Mouse (Mus musculus): ENCODE results near the gene Camsap3. TPM values are rescaled to one million over a fixed set of nuclear protein-coding genes. Genes with fewer than 3 reads are reported as not detected.
A peak's percentile ranks its signal among the peaks of the same experiment; 100 is the strongest.

The Camsap3 gene
- total and polyA plus RNA-seq, 3 experiments, result 0.62 to 5.1 TPM; not detected in 1

DNA sequence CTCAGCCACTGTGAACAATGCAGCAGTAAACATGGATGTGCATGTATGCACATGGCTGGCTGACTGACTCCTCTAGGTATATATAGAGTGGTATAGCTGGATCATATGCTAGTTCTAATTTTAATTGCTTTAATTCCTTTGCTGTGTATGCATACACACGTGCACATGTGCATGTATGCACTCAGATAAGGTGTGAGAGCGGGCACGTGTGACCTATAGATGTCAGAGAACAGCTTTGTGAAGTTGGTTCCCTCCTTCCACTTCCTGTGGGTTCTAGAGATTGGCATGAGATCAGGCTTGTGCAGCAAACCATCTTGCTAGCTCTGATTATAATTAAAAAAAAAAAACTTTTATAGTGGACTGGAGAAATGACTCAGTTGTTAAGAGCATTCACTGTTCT, 65.8 kb downstream of the Camsap3 start:
- H3K9me3 ChIP-seq (replicated peaks; ENCODE audit: insufficient read depth, low read length), result no peaks in the 10 kb centered on the region
- H3K9ac ChIP-seq (ENCODE audit: control insufficient read depth, low read depth, low read length, poor library complexity, severe bottlenecking), result no peak overlapping the region
- TF ChIP-seq MEF2A (IDR thresholded peaks at IDR 0.05; ENCODE audit: extremely low read depth, insufficient replicate concordance, low read depth, low read length, poor library complexity, severe bottlenecking), result no peak
- TF ChIP-seq USF2 (IDR thresholded peaks at IDR 0.05; ENCODE audit: borderline replicate concordance in 1 of 2, insufficient read depth in 1 of 2, low read depth in 1 of 2, low read length in 2 of 2), result no peak
- no peak for TF ChIP-seq USF1 (IDR thresholded peaks at IDR 0.05; ENCODE audit: low read depth, low read length)
- no peak for TF ChIP-seq GABPA (IDR thresholded peaks at IDR 0.05; ENCODE audit: low read depth, low read length)
- TF ChIP-seq TAL1 (IDR thresholded peaks at IDR 0.05; ENCODE audit: low read length), result no peak
- no peak for TF ChIP-seq UBTF (IDR thresholded peaks at IDR 0.05; ENCODE audit: borderline replicate concordance, insufficient read depth, low read depth, low read length)
- TF ChIP-seq TCF12 (IDR thresholded peaks at IDR 0.05; ENCODE audit: low read depth, low read length), result no peak
- TF ChIP-seq MYC (IDR thresholded peaks at IDR 0.05; ENCODE audit: low read depth, low read length), result 0 out of 2 replicates have a peak, but pooled peaks have one; percentile 12
- TF ChIP-seq RAD21 (IDR thresholded peaks at IDR 0.05; ENCODE audit: low read depth, low read length), result no peak
- peak; percentile 10; the same call in 1 of the 2 replicates for TF ChIP-seq ETS1 (IDR thresholded peaks at IDR 0.05; ENCODE audit: low read depth, low read length)
- peak; percentile 11; the same call in 1 of the 2 replicates for TF ChIP-seq GATA1 (IDR thresholded peaks at IDR 0.05; ENCODE audit: low read depth, low read length)
- peak; percentile 93 for TF ChIP-seq BHLHE40 (IDR thresholded peaks at IDR 0.05; ENCODE audit: borderline replicate concordance, low read depth, low read length)
- TF ChIP-seq NRF1 (IDR thresholded peaks at IDR 0.05; ENCODE audit: insufficient read depth, low read depth, low read length, poor library complexity, severe bottlenecking), result no peak
- peak; percentile 28; the same call in 1 of the 2 replicates for TF ChIP-seq MXI1 (IDR thresholded peaks at IDR 0.05; ENCODE audit: low read depth, low read length)
- TF ChIP-seq MAX (IDR thresholded peaks at IDR 0.05; ENCODE audit: low read length), result 0 out of 2 replicates have a peak, but pooled peaks have one; percentile 31
- TF ChIP-seq POLR2AphosphoS5 (IDR thresholded peaks at IDR 0.05; ENCODE audit: borderline replicate concordance, low read depth, low read length), result no peak
- no peaks in the 10 kb centered on the region for H3K27me3 ChIP-seq (ENCODE audit: control insufficient read depth in 1 of 2, insufficient read depth in 2 of 2, low read length in 2 of 2)
- H3K27ac ChIP-seq (ENCODE audit: control insufficient read depth, low read depth, low read length), result no peak overlapping the region
- 0 out of 4 replicates have a peak, but pooled peaks cover 0 to 9% of the 10 kb centered on the region in 2 experiments for H3K4me1 ChIP-seq (ENCODE audit: control insufficient read depth in 1 of 2, insufficient read depth in 2 of 2, low read length in 2 of 2)
- H3K79me2 ChIP-seq (ENCODE audit: control insufficient read depth, insufficient read depth, low read length, poor library complexity), result no peaks in the 10 kb centered on the region
- peak; percentile 42 for DNase-seq (ENCODE audit: low read depth, low spot score)
- H3K4me3 ChIP-seq (ENCODE audit: control insufficient read depth in 1 of 2, insufficient read depth in 1 of 2, low read depth in 2 of 2, low read length in 2 of 2), result no peak overlapping the region
- no peaks in the 10 kb centered on the region for H3K36me3 ChIP-seq (ENCODE audit: control insufficient read depth in 1 of 2, insufficient read depth in 2 of 2, low read length in 2 of 2)

DNA sequence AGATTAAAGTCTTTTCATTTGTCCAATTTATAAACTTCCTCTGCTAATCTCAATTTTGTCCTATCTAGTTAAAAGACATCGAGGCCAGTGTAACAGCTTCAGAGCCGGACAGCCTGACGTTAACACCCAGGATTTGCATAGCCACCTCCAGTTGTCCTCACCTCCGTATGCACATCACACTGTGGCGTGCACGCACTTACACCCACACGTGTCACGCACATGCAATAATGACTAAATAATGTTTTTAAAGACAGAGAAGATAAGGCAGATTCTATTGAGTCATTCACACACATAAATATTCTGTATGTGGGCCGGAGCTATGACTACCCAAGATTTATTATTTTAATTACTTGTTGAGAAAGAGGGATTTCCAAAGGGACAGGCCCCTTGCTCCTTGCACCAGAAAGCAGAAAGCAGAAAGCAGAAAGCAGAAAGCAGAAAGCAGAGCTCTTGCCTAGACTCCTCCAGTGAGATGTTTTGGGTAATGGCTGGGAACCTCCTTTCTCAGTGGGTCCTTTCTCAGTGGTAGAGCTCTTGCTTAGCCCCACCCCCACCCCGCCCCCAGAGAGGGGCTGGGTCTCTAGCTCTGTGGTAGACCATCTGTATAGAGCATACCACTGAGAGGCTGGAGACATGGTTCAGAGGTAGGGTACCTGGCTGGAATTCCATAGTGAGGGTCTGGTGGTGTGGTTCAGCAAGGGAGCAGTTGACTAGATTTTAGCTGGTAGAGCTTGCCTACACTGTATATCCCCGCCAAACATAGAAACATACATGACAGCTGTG, 67.8 kb downstream of the Camsap3 start:
- Histone ChIP-seq H3K4me1 (ENCODE audit: control insufficient read depth in 1 of 2, insufficient read depth in 2 of 2, low read length in 2 of 2) (no peaks in the 10 kb centered on the region), H3K9ac (ENCODE audit: control insufficient read depth, low read depth, low read length, poor library complexity, severe bottlenecking) (no peak overlapping the region), H3K27ac (ENCODE audit: control insufficient read depth, low read depth, low read length) (no peak overlapping the region), H3K9me3 (replicated peaks; ENCODE audit: insufficient read depth, low read length) (no peaks in the 10 kb centered on the region), H3K36me3 (ENCODE audit: control insufficient read depth in 1 of 2, insufficient read depth in 2 of 2, low read length in 2 of 2) (no peaks in the 10 kb centered on the region), H3K79me2 (ENCODE audit: control insufficient read depth, insufficient read depth, low read length, poor library complexity) (no peaks in the 10 kb centered on the region), H3K4me3 (ENCODE audit: control insufficient read depth in 1 of 2, insufficient read depth in 1 of 2, low read depth in 2 of 2, low read length in 2 of 2) (no peak overlapping the region), H3K27me3 (ENCODE audit: control insufficient read depth in 1 of 2, insufficient read depth in 2 of 2, low read length in 2 of 2) (no peaks in the 10 kb centered on the region; a peak in 1 of 4 replicates)
- DNase-seq (ENCODE audit: low read depth, low spot score), result no peak
- TF ChIP-seq USF2 (IDR thresholded peaks at IDR 0.05; ENCODE audit: borderline replicate concordance in 1 of 2, insufficient read depth in 1 of 2, low read depth in 1 of 2, low read length in 2 of 2), result no peak
- no peak for TF ChIP-seq ZC3H11A (IDR thresholded peaks at IDR 0.05; ENCODE audit: low read depth, low read length)
- no peak for TF ChIP-seq MAZ (IDR thresholded peaks at IDR 0.05; ENCODE audit: low read depth, low read length)
- TF ChIP-seq MXI1 (IDR thresholded peaks at IDR 0.05; ENCODE audit: low read depth, low read length), result no peak
- TF ChIP-seq TCF12 (IDR thresholded peaks at IDR 0.05; ENCODE audit: low read depth, low read length), result no peak
- TF ChIP-seq ZMIZ1 (IDR thresholded peaks at IDR 0.05; ENCODE audit: low read depth, low read length), result no peak
- no peak for TF ChIP-seq GABPA (IDR thresholded peaks at IDR 0.05; ENCODE audit: low read depth, low read length)
- TF ChIP-seq CTCF (IDR thresholded peaks at IDR 0.05 in 2 of 3, conservative IDR thresholded peaks at IDR 0.05 in 1 of 3; ENCODE audit: control insufficient read depth in 1 of 3, insufficient read depth in 1 of 3, low read depth in 2 of 3, low read length in 3 of 3, poor library complexity in 1 of 3, severe bottlenecking in 1 of 3), result no peak
- TF ChIP-seq NRF1 (IDR thresholded peaks at IDR 0.05; ENCODE audit: insufficient read depth, low read depth, low read length, poor library complexity, severe bottlenecking), result no peak
- TF ChIP-seq MAFK (IDR thresholded peaks at IDR 0.05; ENCODE audit: borderline replicate concordance, low read depth, low read length), result no peak
- no peak for TF ChIP-seq UBTF (IDR thresholded peaks at IDR 0.05; ENCODE audit: borderline replicate concordance, insufficient read depth, low read depth, low read length)
- TF ChIP-seq MAX (IDR thresholded peaks at IDR 0.05; ENCODE audit: low read length), result no peak
- TF ChIP-seq SMC3 (IDR thresholded peaks at IDR 0.05; ENCODE audit: low read depth, low read length), result no peak
- TF ChIP-seq KAT2A (conservative IDR thresholded peaks at IDR 0.05; ENCODE audit: low read depth, low read length), result no peak
- TF ChIP-seq MYC (IDR thresholded peaks at IDR 0.05; ENCODE audit: low read depth, low read length), result no peak
- no peak for TF ChIP-seq ETS1 (IDR thresholded peaks at IDR 0.05; ENCODE audit: low read depth, low read length)
- TF ChIP-seq BHLHE40 (IDR thresholded peaks at IDR 0.05; ENCODE audit: borderline replicate concordance, low read depth, low read length), result no peak
- no peak for TF ChIP-seq JUND (IDR thresholded peaks at IDR 0.05; ENCODE audit: low read depth, low read length)
- TF ChIP-seq RAD21 (IDR thresholded peaks at IDR 0.05; ENCODE audit: low read depth, low read length), result no peak
- no peak for TF ChIP-seq CHD2 (IDR thresholded peaks at IDR 0.05; ENCODE audit: low read length)
